Mouse (Mus musculus): ENCODE data around the gene Gm45716.
A peak's percentile ranks its signal among the peaks of the same experiment; 100 is the strongest.

Gene Gm45716

GRCm38 (mm10) chr11:90214246-90214645 lies 26.8 kb downstream of the Gm45716 start:
- no peak for DNase-seq (ENCODE audit: low spot score)

- DNase-seq (ENCODE audit: low spot score) = no peak
Measured at GRCm38 (mm10) chr11:90220022-90220645, 32.7 kb downstream of the Gm45716 start.

- DNase-seq (ENCODE audit: low spot score) = no peak
Measured at GRCm38 (mm10) chr11:90220750-90221149, 33.3 kb downstream of the Gm45716 start.

GRCm38 (mm10) chr11:90224914-90225470 lies 37.5 kb downstream of the Gm45716 start:
- peak; percentile 50 for DNase-seq (ENCODE audit: low spot score)

GRCm38 (mm10) chr11:90227000-90227922 lies 39.8 kb downstream of the Gm45716 start:
- no peak for DNase-seq (ENCODE audit: low spot score)

GRCm38 (mm10) chr11:90228251-90228949 lies 40.9 kb downstream of the Gm45716 start:
- no peak for DNase-seq (ENCODE audit: low spot score)

GRCm38 (mm10) chr11:90229800-90230199 lies 42.3 kb downstream of the Gm45716 start:
- no peak for DNase-seq (ENCODE audit: low spot score)

- DNase-seq (ENCODE audit: low spot score) = peak; percentile 34
Measured at GRCm38 (mm10) chr11:90230671-90231070, 43.2 kb downstream of the Gm45716 start.

- DNase-seq (ENCODE audit: low spot score) = no peak
Measured at GRCm38 (mm10) chr11:90231631-90232030, 44.1 kb downstream of the Gm45716 start.

GRCm38 (mm10) chr11:90232685-90233084 lies 45.2 kb downstream of the Gm45716 start:
- DNase-seq (ENCODE audit: low spot score) = no peak

GRCm38 (mm10) chr11:90235221-90235620 lies 47.7 kb downstream of the Gm45716 start:
- no peak for DNase-seq (ENCODE audit: low spot score)

- DNase-seq (ENCODE audit: low spot score) = no peak
Measured at GRCm38 (mm10) chr11:90237616-90238015, 50.1 kb downstream of the Gm45716 start.

GRCm38 (mm10) chr11:90238657-90239056 lies 51.2 kb downstream of the Gm45716 start:
- DNase-seq (ENCODE audit: low spot score) = no peak

GRCm38 (mm10) chr11:90240652-90241330 lies 53.3 kb downstream of the Gm45716 start:
- DNase-seq (ENCODE audit: low spot score) = peak; percentile 80

GRCm38 (mm10) chr11:90241874-90242273 lies 54.4 kb downstream of the Gm45716 start:
- DNase-seq (ENCODE audit: low spot score) = no peak

- DNase-seq (ENCODE audit: low spot score) = no peak
Measured at GRCm38 (mm10) chr11:90243300-90243699, 55.8 kb downstream of the Gm45716 start.

GRCm38 (mm10) chr11:90245630-90246029 lies 58.1 kb downstream of the Gm45716 start:
- no peak for DNase-seq (ENCODE audit: low spot score)

GRCm38 (mm10) chr11:90246676-90247075 lies 59.2 kb downstream of the Gm45716 start:
- no peak for DNase-seq (ENCODE audit: low spot score)

GRCm38 (mm10) chr11:90247793-90248192 lies 60.3 kb downstream of the Gm45716 start:
- no peak for DNase-seq (ENCODE audit: low spot score)

GRCm38 (mm10) chr11:90249025-90249650 lies 61.7 kb downstream of the Gm45716 start, which contains the start of gene Mmd:
Mmd (plus strand) TSS chr11:90249456.
- peak; percentile 99 for DNase-seq (ENCODE audit: low spot score)

- no peak for DNase-seq (ENCODE audit: low spot score)
Measured at GRCm38 (mm10) chr11:90249701-90250141, 62.2 kb downstream of the Gm45716 start.

All from lung, postnatal 25 days (tissue).